Mouse (Mus musculus) myocyte (in vitro differentiated cells): ENCODE data around the gene Samsn1.

Experiments used
- CEBPB ChIP-seq: IDR thresholded peaks from 2 replicates; pipeline ENCODE4 v1.6.1; 2011; ENCODE audit warnings: mild to moderate bottlenecking, moderate library complexity; ENCODE audit not compliant: poor library complexity, insufficient read depth, severe bottlenecking
- E2F4 ChIP-seq: IDR thresholded peaks from one replicate; pipeline ENCODE4 v1.6.1; 2011; ENCODE audit warnings: mild to moderate bottlenecking, control low read depth, moderate library complexity; ENCODE audit not compliant: insufficient read depth
- MAX ChIP-seq: IDR thresholded peaks from one replicate; pipeline ENCODE4 v1.6.1; 2011; ENCODE audit warnings: low read depth, mild to moderate bottlenecking, control low read depth
- MYOD1 ChIP-seq, 3 experiments: IDR thresholded peaks; one replicate each; pipeline ENCODE4 v1.6.1; 2011; ENCODE audit warnings: control low read depth in 2 of 3, low read depth in 2 of 3, mild to moderate bottlenecking in 2 of 3, moderate library complexity in 1 of 3; ENCODE audit not compliant: insufficient read length in 2 of 3, control insufficient read depth in 1 of 3
- MYOG ChIP-seq, 3 experiments: IDR thresholded peaks; one replicate each; pipeline ENCODE4 v1.6.1; 2011; ENCODE audit warnings: control low read depth in 2 of 3, low read depth in 2 of 3, mild to moderate bottlenecking in 2 of 3; ENCODE audit not compliant: insufficient read length in 2 of 3, control insufficient read depth in 1 of 3, insufficient read depth in 1 of 3
- POLR2A ChIP-seq: IDR thresholded peaks from one replicate; pipeline ENCODE4 v1.6.1; 2011; ENCODE audit warnings: low read depth, mild to moderate bottlenecking, control low read depth, moderate library complexity; ENCODE audit not compliant: insufficient read length
- POLR2AphosphoS2 ChIP-seq: IDR thresholded peaks from one replicate; pipeline ENCODE4 v1.6.1; 2011; ENCODE audit warnings: low read depth, control low read depth; ENCODE audit not compliant: insufficient read length
- SRF ChIP-seq: IDR thresholded peaks from one replicate; pipeline ENCODE4 v1.6.1; 2011; ENCODE audit warnings: low read depth; ENCODE audit not compliant: control insufficient read depth, insufficient read length
- TCF12 ChIP-seq: IDR thresholded peaks from one replicate; pipeline ENCODE4 v1.6.1; 2011; ENCODE audit warnings: mild to moderate bottlenecking, control low read depth; ENCODE audit not compliant: poor library complexity, insufficient read depth, severe bottlenecking
- TCF3 ChIP-seq: IDR thresholded peaks from one replicate; pipeline ENCODE4 v1.6.1; 2011; ENCODE audit warnings: low read depth, control low read depth; ENCODE audit not compliant: insufficient read length
- USF1 ChIP-seq: IDR thresholded peaks from one replicate; pipeline ENCODE4 v1.6.1; 2011; ENCODE audit warnings: low read depth, mild to moderate bottlenecking, control low read depth, moderate library complexity

DNA sequence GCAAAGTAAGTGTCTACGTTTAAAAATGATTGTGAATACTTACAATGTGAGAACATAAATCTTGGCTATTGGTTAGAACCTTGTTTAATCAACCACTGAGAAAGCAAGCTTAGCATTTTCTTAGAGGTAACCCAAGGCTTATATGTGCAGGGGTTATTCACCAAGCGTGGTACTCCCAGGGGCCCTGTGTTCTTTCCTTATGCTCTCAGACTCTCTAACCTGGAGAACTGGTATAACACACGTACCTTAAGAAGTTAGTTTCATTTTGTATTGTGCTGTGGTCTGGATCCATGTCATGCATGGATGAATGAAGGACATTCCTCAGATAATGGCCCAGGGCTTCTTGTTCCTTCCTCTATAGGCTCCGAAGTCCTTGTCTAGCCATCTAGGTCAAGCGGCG is 173.0 kb downstream of the Samsn1 start:
- TF ChIP-seq TCF3 (no peak), USF1 (no peak), POLR2A (no peak), MYOD1 (IDR thresholded peaks at IDR 0.05; ENCODE audit: control insufficient read depth in 1 of 3, insufficient read length in 2 of 3, low read depth in 2 of 3) (no peak), SRF (no peak), E2F4 (no peak), POLR2AphosphoS2 (no peak), MAX (no peak), MYOG (IDR thresholded peaks at IDR 0.05; ENCODE audit: control insufficient read depth in 1 of 3, insufficient read depth in 1 of 3, insufficient read length in 2 of 3, low read depth in 2 of 3) (no peak), TCF12 (no peak), CEBPB (no peak)
